Mouse (Mus musculus) forebrain, embryonic 13.5 days (tissue): Measurements from ENCODE around the gene Gm2000. TPM values are rescaled to one million over a fixed set of nuclear protein-coding genes. Genes with fewer than 3 reads are reported as not detected.

Experiments used
- ATAC-seq: fragments of 200-750 bp; cut with Nextera tagmentation; 2 replicates; pipeline ENCODE4 v1.8.0; 2017
- H3K27ac ChIP-seq: fragments of 300-500 bp; sonication (generic); 2 replicates; pipeline ENCODE4 v1.5.1; 2015; ENCODE audit warnings: inconsistent platforms, mild to moderate bottlenecking, moderate library complexity
- H3K27me3 ChIP-seq: fragments of 300-500 bp; sonication (generic); 2 replicates; pipeline ENCODE4 v1.6.1; 2015; ENCODE audit warnings: mild to moderate bottlenecking, inconsistent platforms
- H3K36me3 ChIP-seq: fragments of 300-500 bp; sonication (generic); 2 replicates; pipeline ENCODE4 v1.6.1; 2015; ENCODE audit warnings: mild to moderate bottlenecking, inconsistent platforms; ENCODE audit not compliant: poor library complexity, severe bottlenecking
- H3K4me1 ChIP-seq: fragments of 300-500 bp; sonication (generic); 2 replicates; pipeline ENCODE4 v1.6.1; 2015; ENCODE audit warnings: inconsistent platforms
- H3K4me2 ChIP-seq: fragments of 300-500 bp; sonication (generic); 2 replicates; pipeline ENCODE4 v1.6.1; 2015; ENCODE audit warnings: inconsistent platforms, mild to moderate bottlenecking, moderate library complexity
- H3K4me3 ChIP-seq: fragments of 300-500 bp; sonication (generic); 2 replicates; pipeline ENCODE4 v1.5.1; 2015; ENCODE audit warnings: mild to moderate bottlenecking, inconsistent platforms
- H3K9ac ChIP-seq: fragments of 300-500 bp; sonication (generic); 2 replicates; pipeline ENCODE4 v1.6.1; 2015; ENCODE audit warnings: mild to moderate bottlenecking, inconsistent platforms
- H3K9me3 ChIP-seq: fragments of 300-500 bp; sonication (generic); replicated peaks from 2 replicates; pipeline ENCODE4 v1.6.1; 2016; ENCODE audit warnings: inconsistent platforms
- WGBS: fragments of 180-500 bp; shearing (Covaris S2); methylation state at CpG from one replicate; pipeline ENCODE4 v1.1.7; 2015; 5-methylcytosine and 5-hydroxymethylcytosine counted together
- polyA plus RNA-seq: library from polyadenylated mRNA; unstranded; fragments of >200 nt; fragmentation: Nextera tagmentation; extraction: Ambion mirVana; gene quantifications from 2 replicates; pipeline ENCODE4 v1.2.1, GENCODE M21; 2015

Gm2000 gene
- polyA plus RNA-seq, 1 experiment from 2014 or later = 744 TPM

- no peak for ATAC-seq
- Histone ChIP-seq H3K27me3 (no peaks in the 10 kb centered on the region), H3K4me3 (no peak overlapping the region), H3K4me2 (no peak overlapping the region), H3K27ac (no peak overlapping the region), H3K4me1 (no peaks in the 10 kb centered on the region), H3K9ac (no peak overlapping the region), H3K36me3 (no peaks in the 10 kb centered on the region), H3K9me3 (no peaks in the 10 kb centered on the region)
- WGBS = 53% methylated on average over 2 of the region's 2 CpGs
These were observed 36.7 kb downstream of the Gm2000 start for GRCm38 (mm10) chr1:156402491-156402890.

DNA sequence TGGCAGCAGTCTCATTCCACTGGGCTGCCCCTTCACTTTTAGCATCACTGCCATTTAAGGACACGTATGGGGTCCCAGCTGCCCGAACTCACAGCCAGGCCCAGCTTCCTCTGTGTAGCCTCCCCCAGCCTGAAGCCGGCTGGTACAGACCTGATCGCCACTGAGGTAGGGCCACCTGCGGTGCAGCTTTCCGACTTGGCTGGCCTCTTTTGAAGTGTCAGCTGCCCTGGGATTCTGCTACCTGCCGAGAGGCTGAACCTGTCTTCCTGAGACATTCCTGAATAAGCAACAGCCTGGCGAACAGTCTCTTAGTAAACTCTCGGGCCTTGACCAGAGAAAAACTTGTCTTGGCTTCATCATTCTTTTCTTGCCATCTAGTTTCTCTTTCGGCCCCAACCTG is 37.4 kb downstream of the Gm2000 start:
- no peak for ATAC-seq
- no peaks in the 10 kb centered on the region for H3K9me3 ChIP-seq
- no peaks in the 10 kb centered on the region for H3K4me1 ChIP-seq
- no peak overlapping the region for H3K9ac ChIP-seq
- H3K27ac ChIP-seq = no peak overlapping the region
- H3K36me3 ChIP-seq = no peaks in the 10 kb centered on the region
- H3K27me3 ChIP-seq = no peaks in the 10 kb centered on the region
- WGBS = 40% methylated on average over 10 of the region's 10 CpGs
- no peak overlapping the region for H3K4me3 ChIP-seq
- no peak overlapping the region for H3K4me2 ChIP-seq

GRCm38 (mm10) chr1:156408004-156408403 is 42.2 kb downstream of the Gm2000 start:
- H3K27ac ChIP-seq = no peak overlapping the region
- H3K9ac ChIP-seq = no peak overlapping the region
- ATAC-seq = no peak
- no peak overlapping the region for H3K4me3 ChIP-seq
- no peaks in the 10 kb centered on the region for H3K27me3 ChIP-seq
- no peak overlapping the region for H3K4me2 ChIP-seq
- no peaks in the 10 kb centered on the region for H3K4me1 ChIP-seq
- no peaks in the 10 kb centered on the region for H3K9me3 ChIP-seq
- H3K36me3 ChIP-seq = no peaks in the 10 kb centered on the region
- WGBS = 80% methylated on average over 3 of the region's 3 CpGs

DNA sequence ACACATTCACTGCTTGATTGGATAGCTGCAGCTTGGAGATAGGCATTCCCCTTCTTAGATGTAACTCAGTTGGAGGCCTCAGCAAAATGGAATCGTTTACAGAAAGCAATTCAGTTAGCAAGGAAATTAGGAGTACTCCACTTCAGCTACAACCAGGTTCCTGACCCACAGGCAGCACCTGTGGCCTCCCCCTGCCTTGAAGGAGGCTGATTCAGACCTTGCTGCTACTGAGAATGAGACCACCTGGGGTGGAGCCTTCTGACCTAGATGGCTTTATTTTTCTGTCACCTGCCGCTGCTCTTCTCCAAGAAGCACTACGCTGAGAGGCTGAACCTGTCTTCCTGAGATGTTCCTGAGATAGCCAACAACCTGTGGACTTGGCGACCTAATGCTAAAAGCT is 42.7 kb downstream of the Gm2000 start:
- Histone ChIP-seq H3K27me3 (no peaks in the 10 kb centered on the region), H3K36me3 (no peaks in the 10 kb centered on the region), H3K4me3 (no peak overlapping the region), H3K9me3 (no peaks in the 10 kb centered on the region), H3K9ac (no peak overlapping the region), H3K4me1 (no peaks in the 10 kb centered on the region), H3K27ac (no peak overlapping the region), H3K4me2 (no peak overlapping the region)
- no peak for ATAC-seq
- WGBS = 71% methylated on average over 4 of the region's 4 CpGs

Other genes starting within 250 kb of the Gm2000 start
- gene Fam163a, start 161.0 kb upstream of the Gm2000 start, polyA plus RNA-seq = 2.1 and 2.2 TPM in 2 replicates
- gene Tdrd5, start 62.4 kb upstream of the Gm2000 start, polyA plus RNA-seq = 0.08 and 0.31 TPM in 2 replicates
- 0.09 TPM in 1 of 2 replicates, not detected in the other for gene Nphs2, start 55.3 kb upstream of the Gm2000 start, polyA plus RNA-seq
- 0.30 and 0.33 TPM in 2 replicates for gene Axdnd1, start 55.1 kb downstream of the Gm2000 start, polyA plus RNA-seq
- 16.0 and 18.1 TPM in 2 replicates for gene Soat1, start 108.3 kb downstream of the Gm2000 start, polyA plus RNA-seq
- gene Gm10031, start 158.0 kb downstream of the Gm2000 start, polyA plus RNA-seq = 0.71 and 0.75 TPM in 2 replicates
- 5.8 and 6.5 TPM in 2 replicates for gene Abl2, start 192.7 kb downstream of the Gm2000 start, polyA plus RNA-seq